Mouse (Mus musculus) lung, embryonic 16.5 days (tissue): ENCODE data around the gene Agbl3. TPM values are rescaled to one million over a fixed set of nuclear protein-coding genes. Genes with fewer than 3 reads are reported as not detected.

Experiments
- ATAC-seq: fragments of 200-750 bp; cut with Nextera tagmentation; 2 replicates; pipeline ENCODE4 v1.8.0; 2017; ENCODE audit warnings: low read depth, mild to moderate bottlenecking, moderate library complexity
- H3K27ac ChIP-seq: fragments of 300-500 bp; sonication (generic); 2 replicates; pipeline ENCODE4 v1.5.1; 2014; ENCODE audit warnings: mild to moderate bottlenecking, control low read depth, low read length
- H3K27me3 ChIP-seq: fragments of 300-500 bp; sonication (generic); 2 replicates; pipeline ENCODE4 v1.6.1; 2014; ENCODE audit warnings: low read depth, low read length, mixed read lengths; ENCODE audit not compliant: control insufficient read depth, insufficient read depth
- H3K36me3 ChIP-seq: fragments of 300-500 bp; sonication (generic); 2 replicates; pipeline ENCODE4 v1.6.1; 2014; ENCODE audit warnings: low read length; ENCODE audit not compliant: control insufficient read depth, insufficient read depth
- H3K4me1 ChIP-seq: fragments of 300-500 bp; sonication (generic); replicated peaks from 2 replicates; pipeline ENCODE4 v1.6.1; 2014; ENCODE audit warnings: low read length, mixed read lengths; ENCODE audit not compliant: control insufficient read depth, insufficient read depth
- H3K4me2 ChIP-seq: fragments of 300-500 bp; sonication (generic); 2 replicates; pipeline ENCODE4 v1.6.1; 2014; ENCODE audit warnings: low read depth, low read length, control low read depth
- H3K4me3 ChIP-seq: fragments of 300-500 bp; sonication (generic); 2 replicates; pipeline ENCODE4 v1.5.1; 2014; ENCODE audit warnings: mild to moderate bottlenecking, low read length, control low read depth
- H3K9ac ChIP-seq: fragments of 300-500 bp; sonication (generic); 2 replicates; pipeline ENCODE4 v1.6.1; 2014; ENCODE audit warnings: low read length, control low read depth
- H3K9me3 ChIP-seq: fragments of 300-500 bp; sonication (generic); 2 replicates; pipeline ENCODE4 v1.6.1; 2016; ENCODE audit warnings: low read length; ENCODE audit not compliant: control insufficient read depth
- WGBS: fragments of 180-500 bp; shearing (Covaris S2); extraction: QIAGEN DNeasy Blood & Tissue Kit; methylation state at CpG from one replicate; pipeline ENCODE4 v1.1.7; 2014; 5-methylcytosine and 5-hydroxymethylcytosine counted together
- polyA plus RNA-seq: library from polyadenylated mRNA; unstranded; fragments of >200 nt; fragmentation: Nextera tagmentation; extraction: Ambion mirVana; gene quantifications from 2 replicates; pipeline ENCODE4 v1.2.1, GENCODE M21; 2015

The Agbl3 gene
- polyA plus RNA-seq, 1 experiment from 2014 or later: 8.1 TPM

DNA sequence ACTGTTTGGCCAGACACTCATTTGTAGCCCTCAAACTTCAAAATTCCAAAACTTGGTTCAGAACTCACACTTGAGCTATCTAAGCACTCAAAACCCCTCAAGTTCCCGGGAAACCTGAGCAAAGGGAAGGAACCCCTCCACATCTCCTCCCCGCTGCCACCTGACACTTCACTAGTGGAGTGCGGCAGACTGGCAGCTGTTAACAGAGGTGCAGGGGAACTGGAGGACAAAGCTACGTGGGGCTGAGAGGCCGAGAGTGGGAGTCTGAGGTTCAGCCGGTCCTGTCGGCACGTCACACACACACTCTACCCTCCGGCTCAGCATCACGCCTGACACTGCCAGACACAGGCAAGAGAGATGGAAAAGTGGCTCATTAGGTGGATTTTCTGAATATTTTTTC, 123.6 kb downstream of the Agbl3 start:
- peak; percentile 86 for ATAC-seq
- Histone ChIP-seq H3K4me2 (peak overlapping the region; percentile 26), H3K4me1 (peaks cover 24% of the 10 kb centered on the region), H3K27ac (peak overlapping the region; percentile 94), H3K4me3 (no peak overlapping the region), H3K9ac (no peak overlapping the region), H3K27me3 (no peaks in the 10 kb centered on the region), H3K36me3 (peaks cover 30% of the 10 kb centered on the region), H3K9me3 (no peaks in the 10 kb centered on the region)
- WGBS: 40% methylated on average over 10 of the region's 10 CpGs

DNA sequence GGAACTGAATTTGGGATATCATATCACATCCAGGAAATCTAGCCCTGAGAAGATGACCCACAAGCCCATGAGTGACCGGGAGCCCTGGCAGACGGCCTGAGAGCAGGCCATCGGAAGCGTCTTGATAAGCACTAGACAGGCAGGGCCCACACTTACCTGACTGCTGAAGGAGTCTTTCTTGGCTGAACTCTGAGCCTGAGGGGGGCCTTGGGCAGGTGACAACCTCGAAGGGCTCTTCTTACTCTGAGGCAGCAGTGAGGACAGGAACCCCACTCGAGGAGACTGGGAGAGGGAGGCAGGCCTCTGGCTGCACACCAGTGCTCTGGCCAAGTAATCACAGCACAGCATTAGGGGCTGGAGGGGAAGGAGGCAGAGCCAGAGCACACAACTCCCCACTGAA, 124.1 kb downstream of the Agbl3 start:
- H3K36me3 ChIP-seq: peaks cover 25% of the 10 kb centered on the region
- H3K27me3 ChIP-seq: no peaks in the 10 kb centered on the region
- H3K4me2 ChIP-seq: peak overlapping the region; percentile 26
- H3K27ac ChIP-seq: peak overlapping the region; percentile 94
- H3K4me1 ChIP-seq: peaks cover 28% of the 10 kb centered on the region
- 49% methylated on average over 6 of the region's 6 CpGs for WGBS
- no peaks in the 10 kb centered on the region for H3K9me3 ChIP-seq
- peak overlapping the region; percentile 33; the same call in 1 of the 2 replicates for H3K9ac ChIP-seq
- H3K4me3 ChIP-seq: no peak overlapping the region
- ATAC-seq: peak; percentile 60

- peaks cover 36% of the 10 kb centered on the region for H3K4me1 ChIP-seq
- 45% methylated on average over 2 of the region's 2 CpGs for WGBS
- H3K4me2 ChIP-seq: no peak overlapping the region
- H3K4me3 ChIP-seq: no peak overlapping the region
- no peak for ATAC-seq
- no peaks in the 10 kb centered on the region for H3K9me3 ChIP-seq
- no peak overlapping the region for H3K27ac ChIP-seq
- no peaks in the 10 kb centered on the region for H3K27me3 ChIP-seq
- H3K9ac ChIP-seq: no peak overlapping the region
- H3K36me3 ChIP-seq: peaks cover 19% of the 10 kb centered on the region
Measured at GRCm38 (mm10) chr6:34906125-34906524, 125.9 kb downstream of the Agbl3 start.

- H3K36me3 ChIP-seq: peaks cover 16% of the 10 kb centered on the region
- ATAC-seq: no peak
- peak overlapping the region; percentile 24; the same call in 1 of the 2 replicates for H3K27ac ChIP-seq
- H3K4me3 ChIP-seq: no peak overlapping the region
- no peaks in the 10 kb centered on the region for H3K27me3 ChIP-seq
- H3K9me3 ChIP-seq: no peaks in the 10 kb centered on the region
- H3K4me2 ChIP-seq: no peak overlapping the region
- 77% methylated on average over 4 of the region's 4 CpGs for WGBS
- H3K9ac ChIP-seq: no peak overlapping the region
- peaks cover 35% of the 10 kb centered on the region for H3K4me1 ChIP-seq
Measured at GRCm38 (mm10) chr6:34906661-34907060, 126.4 kb downstream of the Agbl3 start.

GRCm38 (mm10) chr6:34907121-34907614, 126.9 kb downstream of the Agbl3 start:
- Histone ChIP-seq H3K9me3 (no peaks in the 10 kb centered on the region), H3K4me3 (no peak overlapping the region), H3K4me1 (peaks cover 30% of the 10 kb centered on the region), H3K9ac (no peak overlapping the region), H3K4me2 (no peak overlapping the region), H3K27ac (peak overlapping the region; percentile 24; the same call in 1 of the 2 replicates), H3K27me3 (no peaks in the 10 kb centered on the region), H3K36me3 (peaks cover 16% of the 10 kb centered on the region)
- 67% methylated on average over 2 of the region's 2 CpGs for WGBS
- no peak for ATAC-seq

DNA sequence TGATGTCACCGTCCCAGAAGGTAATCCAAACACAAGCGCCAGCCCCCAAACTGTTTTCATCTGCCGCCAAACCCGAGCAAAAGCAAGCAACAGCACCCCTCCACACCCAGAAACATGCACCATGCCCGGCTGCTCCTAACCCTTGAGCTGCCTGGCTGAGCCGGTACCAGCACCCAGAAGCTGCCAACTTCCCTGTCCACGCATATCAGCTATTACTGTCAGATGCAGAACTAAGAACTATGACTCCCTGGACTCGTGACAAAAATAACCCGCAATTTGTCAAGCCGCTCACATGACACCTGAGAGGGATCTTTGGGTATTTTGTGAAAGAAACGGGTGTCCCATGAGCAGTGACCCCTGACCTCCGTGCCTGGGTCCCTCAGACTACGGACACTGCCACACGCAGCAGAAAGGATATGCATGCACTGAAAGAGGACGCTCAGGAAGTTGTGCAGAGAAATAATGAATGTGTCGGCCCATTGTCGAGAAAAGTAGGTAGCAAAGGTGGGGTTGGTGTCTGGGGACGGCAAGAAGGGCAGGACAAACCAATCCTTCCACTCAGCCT, 127.5 kb downstream of the Agbl3 start:
- 78% methylated on average over 18 of the region's 18 CpGs for WGBS
- H3K4me1 ChIP-seq: peaks cover 30% of the 10 kb centered on the region
- H3K27me3 ChIP-seq: no peaks in the 10 kb centered on the region
- no peak for ATAC-seq
- H3K27ac ChIP-seq: no peak overlapping the region
- H3K36me3 ChIP-seq: peaks cover 16% of the 10 kb centered on the region
- no peaks in the 10 kb centered on the region for H3K9me3 ChIP-seq
- no peak overlapping the region for H3K4me3 ChIP-seq
- no peak overlapping the region for H3K4me2 ChIP-seq
- no peak overlapping the region for H3K9ac ChIP-seq

Other genes with a start within 250 kb of the Agbl3 start
- gene Cald1, start 181.9 kb upstream of the Agbl3 start, polyA plus RNA-seq: 243 and 279 TPM in 2 replicates
- 4.7 and 7.0 TPM in 2 replicates for gene Tmem140, start 82.7 kb downstream of the Agbl3 start, polyA plus RNA-seq
- 21.6 and 22.8 TPM in 2 replicates for gene Cyren, start 97.6 kb downstream of the Agbl3 start, polyA plus RNA-seq
- 19.0 and 22.5 TPM in 2 replicates for gene Wdr91, start 130.4 kb downstream of the Agbl3 start, polyA plus RNA-seq
- gene Stra8, start 139.7 kb downstream of the Agbl3 start, polyA plus RNA-seq: 0.24 TPM in 1 of 2 replicates, not detected in the other
- gene Slc23a4, start 208.0 kb downstream of the Agbl3 start, polyA plus RNA-seq: 0.70 and 0.80 TPM in 2 replicates